In genomic region chr8:19026466-19026865, GRCm38 (mm10) we compare ENCODE assay signal across 47 mouse cellular contexts. TPM values are rescaled to one million over a fixed set of nuclear protein-coding genes. Genes with fewer than 3 reads are reported as not detected.
"Had no signal": no experiment of that assay in that cellular context is flagged by ENCODE, and none has a peak within 500 bp of the region (broad histone marks: within the 10 kb centered on the region; RNA-seq: fewer than 3 reads in every experiment).

Gene Defb38 (minus strand): TSS chr8:19026566.

- H3K4me3 ChIP-seq: limb, embryonic 10.5 days; limb, embryonic 12.5 days; limb, embryonic 13.5 days; limb, embryonic 15.5 days; liver, embryonic 12.5 days; liver, embryonic 13.5 days; liver, embryonic 15.5 days; lung, embryonic 15.5 days; megakaryocyte, embryonic 14.5 days; midbrain, embryonic 10.5 days; midbrain, embryonic 12.5 days; midbrain, embryonic 13.5 days; midbrain, embryonic 15.5 days; myocyte; neural tube, embryonic 12.5 days had no signal

- H3K27ac ChIP-seq: limb, embryonic 10.5 days; limb, embryonic 12.5 days; limb, embryonic 13.5 days; limb, embryonic 15.5 days; liver, embryonic 12.5 days; liver, embryonic 13.5 days; liver, embryonic 14.5 days; liver, embryonic 15.5 days; lung, embryonic 15.5 days; macrophage; midbrain, embryonic 10.5 days; midbrain, embryonic 12.5 days; midbrain, embryonic 13.5 days; midbrain, embryonic 15.5 days; neural tube, embryonic 12.5 days had no signal

- DNase-seq: left cerebral cortex, postnatal 4 days; liver; liver, embryonic 13.5 days; liver, postnatal 0 days; lung, adult 18-20 months; lung, adult 2 months; lung, embryonic 14.5 days; lung, postnatal 10 days; lung, postnatal 14 days; lung, postnatal 36 days; lung, postnatal 4 days; midbrain, embryonic 14.5 days had no signal

RNA-seq across cellular contexts. Expression of gene Defb38, which starts in this region (rescaled TPM):
- total RNA-seq: left cerebral cortex, postnatal 10 days; left cerebral cortex, postnatal 14 days; left cerebral cortex, postnatal 25 days; left cerebral cortex, postnatal 36 days; left cerebral cortex, postnatal 4 days; liver, adult 2 months; megakaryocyte progenitor cell, adult 5-6 weeks; megakaryocyte, adult 5-6 weeks; megakaryocyte-erythroid progenitor cell, adult 5-6 weeks; midbrain, postnatal 0 days; monocyte, adult 5-6 weeks had no signal
- polyA plus RNA-seq: limb, embryonic 10.5 days; limb, embryonic 11.5 days; limb, embryonic 12.5 days; limb, embryonic 13.5 days; limb, embryonic 14.5 days; limb, embryonic 15.5 days; liver, adult 2 months; liver, embryonic 11.5 days; liver, embryonic 12.5 days; liver, embryonic 13.5 days; liver, embryonic 14.5 days; liver, embryonic 15.5 days; liver, embryonic 16.5 days; liver, postnatal 0 days; lung, adult 2 months; lung, embryonic 14.5 days; lung, embryonic 15.5 days; lung, embryonic 16.5 days; lung, postnatal 0 days; macrophage; midbrain, embryonic 10.5 days; midbrain, embryonic 11.5 days; midbrain, embryonic 12.5 days; midbrain, embryonic 13.5 days; midbrain, embryonic 14.5 days; midbrain, embryonic 15.5 days; midbrain, embryonic 16.5 days; midbrain, postnatal 0 days; myocyte; neural tube, embryonic 11.5 days; neural tube, embryonic 12.5 days had no signal
